Mouse (Mus musculus): ENCODE data around the gene Mthfd1l. TPM values are rescaled to one million over a fixed set of nuclear protein-coding genes. Genes with fewer than 3 reads are reported as not detected.

Gene Mthfd1l
- total and polyA plus RNA-seq, 3 experiments, result 84.0 to 94.8 (median 90.3) TPM

DNA sequence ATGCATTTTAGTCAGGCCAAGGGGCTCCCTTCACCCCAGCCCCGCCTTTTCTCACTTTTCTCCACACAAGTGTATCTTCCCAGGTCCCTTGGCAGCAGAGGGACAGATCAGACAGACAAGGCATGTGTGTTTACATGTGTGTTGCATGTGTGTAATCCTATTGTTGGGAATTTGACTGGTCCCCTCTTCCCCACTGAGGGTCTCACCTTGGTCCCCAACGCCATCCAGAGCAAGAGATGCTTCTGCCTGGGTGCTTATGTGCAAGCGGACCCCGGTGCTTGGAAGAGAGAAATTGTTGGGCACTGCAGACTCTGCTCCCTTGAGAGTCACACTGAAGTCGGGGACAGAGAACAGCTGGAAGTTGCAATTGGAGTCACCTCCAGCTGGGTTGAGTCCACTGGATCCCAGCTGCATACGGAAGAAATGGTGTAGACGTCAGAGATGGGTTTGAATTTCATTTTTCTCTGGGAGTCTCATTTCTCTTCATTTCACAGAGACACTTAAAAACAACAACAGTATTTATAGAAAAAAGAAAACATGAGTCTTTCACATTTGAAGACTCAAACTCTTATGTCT, 25.0 kb downstream of the Mthfd1l start:
- no peak for DNase-seq (ENCODE audit: extremely low read depth)
- Histone ChIP-seq H3K36me3 (replicated peaks in 1 of 2; ENCODE audit: control insufficient read depth in 1 of 2, insufficient read depth in 1 of 2, low read length in 1 of 2) (peaks cover 67 to 97% of the 10 kb centered on the region in 2 experiments), H3K4me1 (ENCODE audit: control insufficient read depth in 1 of 2, insufficient read depth in 2 of 2) (peaks cover 0 to 2% of the 10 kb centered on the region in 2 experiments; a peak in 1 of 4 replicates)

DNA sequence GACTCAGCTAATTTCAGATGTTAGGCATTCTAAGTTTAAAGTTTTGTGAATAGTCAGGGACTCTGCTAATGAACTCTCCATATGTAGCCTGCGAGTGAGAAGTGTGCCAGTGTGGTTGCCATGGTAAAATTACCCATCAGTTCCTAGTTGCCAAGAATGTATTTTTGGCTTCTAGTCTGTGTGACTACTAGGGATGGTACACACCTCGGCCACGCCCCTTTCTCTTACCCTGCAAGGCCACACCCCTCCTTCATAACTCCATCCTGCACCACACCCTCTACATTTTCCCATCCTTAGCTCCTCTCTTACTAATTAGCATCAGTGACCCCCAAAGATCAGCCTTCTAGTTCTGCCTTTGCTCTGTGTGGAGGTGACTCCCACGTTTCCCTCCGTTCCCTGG, 29.8 kb downstream of the Mthfd1l start:
- dilution Hi-C loops (cut with MboI; ENCODE audit: extremely low pct_ligation_motif_present, extremely low pct_unique_long_range_greater_than_20kb, low sequenced_read_pairs) (no loop called here), in situ Hi-C loops (cut with MboI; ENCODE audit: low pct_ligation_motif_present, low pct_unique_long_range_greater_than_20kb, low sequenced_read_pairs) (no loop called here)
- no peak overlapping the region for H3K9ac ChIP-seq (ENCODE audit: insufficient read depth, low read depth)
- peaks cover 0 to 2% of the 10 kb centered on the region in 2 experiments; a peak in 1 of 4 replicates for H3K4me1 ChIP-seq (ENCODE audit: control insufficient read depth in 1 of 2, insufficient read depth in 2 of 2)
- H3K9me3 ChIP-seq (replicated peaks; ENCODE audit: low read length), result no peaks in the 10 kb centered on the region
- H3K27me3 ChIP-seq (replicated peaks), result no peaks in the 10 kb centered on the region
- H3K79me2 ChIP-seq (replicated peaks; ENCODE audit: control insufficient read depth, extremely low read depth, insufficient read depth, poor library complexity, severe bottlenecking), result no peaks in the 10 kb centered on the region; the same call in 1 of the 2 replicates
- no peak overlapping the region for H3K4me2 ChIP-seq (ENCODE audit: insufficient read depth, low read depth, poor library complexity, severe bottlenecking)
- DNase-seq (ENCODE audit: extremely low read depth), result peak; percentile 4
- TF ChIP-seq ELF1 (IDR thresholded peaks at IDR 0.05; ENCODE audit: low read depth, low read length) (no peak), TBP (conservative IDR thresholded peaks at IDR 0.05; ENCODE audit: low read depth, low read length) (no peak), ZC3H11A (IDR thresholded peaks at IDR 0.05; ENCODE audit: low read depth, low read length) (no peak), JUN (IDR thresholded peaks at IDR 0.05; ENCODE audit: insufficient read depth, low read depth, low read length) (no peak), ETS1 (conservative IDR thresholded peaks at IDR 0.05; ENCODE audit: low read depth, low read length) (no peak)
- peaks cover 51 to 89% of the 10 kb centered on the region in 2 experiments for H3K36me3 ChIP-seq (replicated peaks in 1 of 2; ENCODE audit: control insufficient read depth in 1 of 2, insufficient read depth in 1 of 2, low read length in 1 of 2)
- no peak overlapping the region for H3K27ac ChIP-seq (ENCODE audit: insufficient read depth, low read depth)
- H3K4me3 ChIP-seq (replicated peaks in 1 of 3; ENCODE audit: low read depth in 2 of 3, low read length in 2 of 3, poor library complexity in 1 of 3), result no peak overlapping the region

More for the DNA sequence above, 25.0 kb downstream of the Mthfd1l start:
- Histone ChIP-seq H3K9me3 (replicated peaks; ENCODE audit: low read length) (no peaks in the 10 kb centered on the region), H3K27me3 (replicated peaks) (no peaks in the 10 kb centered on the region), H3K4me2 (ENCODE audit: insufficient read depth, low read depth, poor library complexity, severe bottlenecking) (no peak overlapping the region), H3K9ac (ENCODE audit: insufficient read depth, low read depth) (no peak overlapping the region), H3K4me3 (replicated peaks in 1 of 3; ENCODE audit: low read depth in 2 of 3, low read length in 2 of 3, poor library complexity in 1 of 3) (no peak overlapping the region), H3K79me2 (replicated peaks; ENCODE audit: control insufficient read depth, extremely low read depth, insufficient read depth, poor library complexity, severe bottlenecking) (no peaks in the 10 kb centered on the region; the same call in 1 of the 2 replicates), H3K27ac (ENCODE audit: insufficient read depth, low read depth) (no peak overlapping the region)
- TF ChIP-seq MXI1 (IDR thresholded peaks at IDR 0.05; ENCODE audit: low read depth, low read length), result no peak
- TF ChIP-seq SIN3A (IDR thresholded peaks at IDR 0.05; ENCODE audit: low read length), result no peak
- no peak for TF ChIP-seq NELFE (IDR thresholded peaks at IDR 0.05; ENCODE audit: low read depth, low read length)
- TF ChIP-seq NRF1 (IDR thresholded peaks at IDR 0.05; ENCODE audit: low read depth, low read length), result no peak
- in situ Hi-C loops (cut with MboI; ENCODE audit: low pct_ligation_motif_present, low pct_unique_long_range_greater_than_20kb, low sequenced_read_pairs) (loop anchor here (10.0 kb wide), 1 partner anchor 337 kb away; no protein-coding TSS in a partner anchor), dilution Hi-C loops (cut with MboI; ENCODE audit: extremely low pct_ligation_motif_present, extremely low pct_unique_long_range_greater_than_20kb, low sequenced_read_pairs) (no loop called here)

DNA sequence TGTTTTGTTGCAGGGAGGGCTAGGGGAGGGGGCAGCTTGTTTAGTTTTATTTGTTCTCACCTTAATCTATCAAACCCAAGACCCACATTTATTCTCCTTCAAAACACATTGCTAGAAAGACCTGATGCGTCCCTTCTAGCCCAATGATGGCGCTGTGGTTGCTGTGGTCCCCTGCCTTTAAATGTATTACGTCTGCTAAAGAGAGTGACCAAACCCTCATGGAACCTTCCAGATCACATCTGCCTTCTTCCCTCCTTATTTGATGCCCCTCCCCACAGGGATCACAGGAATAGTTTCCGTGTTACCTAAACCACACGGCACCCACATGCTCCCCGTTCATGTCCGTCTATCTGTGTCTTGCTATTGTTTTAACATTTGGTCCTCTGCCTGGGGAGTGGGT, 32.3 kb downstream of the Mthfd1l start:
- DNase-seq (ENCODE audit: extremely low read depth), result no peak
- Histone ChIP-seq H3K27me3 (replicated peaks) (no peaks in the 10 kb centered on the region), H3K36me3 (replicated peaks in 1 of 2; ENCODE audit: control insufficient read depth in 1 of 2, insufficient read depth in 1 of 2, low read length in 1 of 2) (peaks cover 43 to 83% of the 10 kb centered on the region in 2 experiments), H3K9me3 (replicated peaks; ENCODE audit: low read length) (no peaks in the 10 kb centered on the region), H3K9ac (ENCODE audit: insufficient read depth, low read depth) (no peak overlapping the region), H3K27ac (ENCODE audit: insufficient read depth, low read depth) (no peak overlapping the region), H3K4me1 (ENCODE audit: control insufficient read depth in 1 of 2, insufficient read depth in 2 of 2) (peaks cover 0 to 2% of the 10 kb centered on the region in 2 experiments; a peak in 1 of 4 replicates), H3K4me3 (replicated peaks in 1 of 3; ENCODE audit: low read depth in 2 of 3, low read length in 2 of 3, poor library complexity in 1 of 3) (no peak overlapping the region), H3K79me2 (replicated peaks; ENCODE audit: control insufficient read depth, extremely low read depth, insufficient read depth, poor library complexity, severe bottlenecking) (no peaks in the 10 kb centered on the region; the same call in 1 of the 2 replicates), H3K4me2 (ENCODE audit: insufficient read depth, low read depth, poor library complexity, severe bottlenecking) (no peak overlapping the region)
- in situ Hi-C loops (cut with MboI; ENCODE audit: low pct_ligation_motif_present, low pct_unique_long_range_greater_than_20kb, low sequenced_read_pairs) (no loop called here), dilution Hi-C loops (cut with MboI; ENCODE audit: extremely low pct_ligation_motif_present, extremely low pct_unique_long_range_greater_than_20kb, low sequenced_read_pairs) (no loop called here)
- TF ChIP-seq POLR2A (IDR thresholded peaks at IDR 0.05; ENCODE audit: low read depth, low read length), result no peak
